Mouse (Mus musculus) right cerebral cortex, postnatal 4 days (tissue): ENCODE measurements at regions not wholly inside any gene's neighbourhood (a gene's known extent, or its start where the extent isn't known, plus 50 kb on each side); places are given as distances from the start of the nearest gene placed in this dataset.

Experiments used
- DNase-seq: peaks from one replicate; pipeline ENCODE4 v3.0.0-alpha.2; 2022

- no peak for DNase-seq
Measured at GRCm38 (mm10) chr9:113295850-113296467, 412.1 kb downstream of the Pdcd6ip start.

GRCm38 (mm10) chr9:113287397-113287796 lies 420.7 kb downstream of the Pdcd6ip start:
- no peak for DNase-seq

- DNase-seq, result no peak
Measured at GRCm38 (mm10) chr9:113283244-113283643, 424.8 kb downstream of the Pdcd6ip start.

GRCm38 (mm10) chr9:113270595-113270994 lies 437.5 kb downstream of the Pdcd6ip start:
- DNase-seq, result no peak

GRCm38 (mm10) chr9:113267696-113268095 lies 440.4 kb downstream of the Pdcd6ip start:
- no peak for DNase-seq

GRCm38 (mm10) chr9:113263636-113264035 lies 444.4 kb downstream of the Pdcd6ip start:
- DNase-seq, result no peak

GRCm38 (mm10) chr9:113260296-113260695 lies 447.8 kb downstream of the Pdcd6ip start:
- no peak for DNase-seq

- DNase-seq, result no peak
Measured at GRCm38 (mm10) chr9:113258556-113258955, 449.5 kb downstream of the Pdcd6ip start.

GRCm38 (mm10) chr9:113248703-113249274 lies 459.3 kb downstream of the Pdcd6ip start:
- peak; percentile 48 for DNase-seq

- DNase-seq, result no peak
Measured at GRCm38 (mm10) chr9:113247950-113248349, 460.1 kb downstream of the Pdcd6ip start.

GRCm38 (mm10) chr9:113243870-113244269 lies 464.2 kb downstream of the Pdcd6ip start:
- DNase-seq, result no peak

- DNase-seq, result no peak
Measured at GRCm38 (mm10) chr9:113233370-113233769, 474.7 kb downstream of the Pdcd6ip start.

GRCm38 (mm10) chr9:113229391-113229790 lies 478.7 kb downstream of the Pdcd6ip start:
- DNase-seq, result no peak

GRCm38 (mm10) chr9:113213930-113214329 lies 494.1 kb downstream of the Pdcd6ip start:
- no peak for DNase-seq

- no peak for DNase-seq
Measured at GRCm38 (mm10) chr9:113212389-113212788, 495.7 kb downstream of the Pdcd6ip start.

GRCm38 (mm10) chr9:113208181-113208580 lies 499.9 kb downstream of the Pdcd6ip start:
- no peak for DNase-seq

- DNase-seq, result no peak
Measured at GRCm38 (mm10) chr9:113199241-113199640, 508.8 kb downstream of the Pdcd6ip start.

- no peak for DNase-seq
Measured at GRCm38 (mm10) chr9:113195556-113195955, 512.5 kb downstream of the Pdcd6ip start.

- DNase-seq, result no peak
Measured at GRCm38 (mm10) chr9:113192773-113193172, 515.3 kb downstream of the Pdcd6ip start.

GRCm38 (mm10) chr9:113191163-113191562 lies 516.9 kb downstream of the Pdcd6ip start:
- DNase-seq, result peak; percentile 26

- DNase-seq, result no peak
Measured at GRCm38 (mm10) chr9:113181182-113181581, 526.9 kb downstream of the Pdcd6ip start.

GRCm38 (mm10) chr9:113177918-113178235 lies 530.2 kb downstream of the Pdcd6ip start:
- DNase-seq, result no peak

GRCm38 (mm10) chr9:113177181-113177917 lies 530.7 kb downstream of the Pdcd6ip start:
- peak; percentile 55 for DNase-seq

GRCm38 (mm10) chr9:113171767-113172405 lies 536.2 kb downstream of the Pdcd6ip start:
- DNase-seq, result no peak
